Mouse (Mus musculus): Measurements from ENCODE around the gene Olfr15. TPM values are rescaled to one million over a fixed set of nuclear protein-coding genes. Genes with fewer than 3 reads are reported as not detected.

Gene Olfr15
- polyA plus RNA-seq, 1 experiment from 2014 or later, result not detected

DNA sequence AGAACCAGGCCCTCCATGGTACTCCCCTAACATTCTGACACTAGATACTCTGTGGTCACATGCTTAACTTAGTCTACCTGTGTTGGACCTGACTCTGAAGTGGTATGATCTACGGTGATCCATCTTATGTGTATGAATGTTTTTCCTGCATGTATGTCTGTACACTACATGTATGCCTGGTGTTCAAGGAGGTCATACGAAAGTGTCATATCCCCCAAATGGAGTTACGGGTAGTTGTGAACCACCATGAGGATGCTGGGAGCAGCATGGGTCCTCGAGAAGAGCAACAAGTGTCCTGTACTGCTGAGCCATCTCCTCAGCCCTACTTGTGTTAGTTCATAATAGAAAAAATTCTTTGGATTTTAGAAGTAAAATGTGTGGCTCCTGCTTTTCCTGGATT lies 45.7 kb downstream of the Olfr15 start:
- Histone ChIP-seq H3K9me3 (ENCODE audit: control insufficient read depth, low read length) (no peaks in the 10 kb centered on the region), H3K4me3 (ENCODE audit: control insufficient read depth in 1 of 2, insufficient read depth in 1 of 2, low read depth in 1 of 2, low read length in 2 of 2) (no peak overlapping the region), H3K4me1 (ENCODE audit: control insufficient read depth in 2 of 2, insufficient read depth in 2 of 2, low read length in 2 of 2) (peaks cover 3 to 10% of the 10 kb centered on the region in 2 experiments; a peak in 3 of 4 replicates), H3K36me3 (ENCODE audit: control insufficient read depth, insufficient read depth, low read length) (peaks cover 32% of the 10 kb centered on the region), H3K4me2 (ENCODE audit: low read length) (no peak overlapping the region), H3K27ac (replicated peaks in 1 of 2; ENCODE audit: control insufficient read depth in 1 of 2, insufficient read depth in 1 of 2, low read depth in 2 of 2, low read length in 2 of 2) (no peak overlapping the region), H3K9ac (ENCODE audit: low read length) (no peak overlapping the region), H3K27me3 (ENCODE audit: control insufficient read depth, insufficient read depth, low read length) (no peaks in the 10 kb centered on the region)
- WGBS, result 89% methylated on average over 4 of the region's 4 CpGs
- no peak for ATAC-seq (ENCODE audit: insufficient number of reproducible peaks, insufficient read depth, low FRiP score, low read depth)

DNA sequence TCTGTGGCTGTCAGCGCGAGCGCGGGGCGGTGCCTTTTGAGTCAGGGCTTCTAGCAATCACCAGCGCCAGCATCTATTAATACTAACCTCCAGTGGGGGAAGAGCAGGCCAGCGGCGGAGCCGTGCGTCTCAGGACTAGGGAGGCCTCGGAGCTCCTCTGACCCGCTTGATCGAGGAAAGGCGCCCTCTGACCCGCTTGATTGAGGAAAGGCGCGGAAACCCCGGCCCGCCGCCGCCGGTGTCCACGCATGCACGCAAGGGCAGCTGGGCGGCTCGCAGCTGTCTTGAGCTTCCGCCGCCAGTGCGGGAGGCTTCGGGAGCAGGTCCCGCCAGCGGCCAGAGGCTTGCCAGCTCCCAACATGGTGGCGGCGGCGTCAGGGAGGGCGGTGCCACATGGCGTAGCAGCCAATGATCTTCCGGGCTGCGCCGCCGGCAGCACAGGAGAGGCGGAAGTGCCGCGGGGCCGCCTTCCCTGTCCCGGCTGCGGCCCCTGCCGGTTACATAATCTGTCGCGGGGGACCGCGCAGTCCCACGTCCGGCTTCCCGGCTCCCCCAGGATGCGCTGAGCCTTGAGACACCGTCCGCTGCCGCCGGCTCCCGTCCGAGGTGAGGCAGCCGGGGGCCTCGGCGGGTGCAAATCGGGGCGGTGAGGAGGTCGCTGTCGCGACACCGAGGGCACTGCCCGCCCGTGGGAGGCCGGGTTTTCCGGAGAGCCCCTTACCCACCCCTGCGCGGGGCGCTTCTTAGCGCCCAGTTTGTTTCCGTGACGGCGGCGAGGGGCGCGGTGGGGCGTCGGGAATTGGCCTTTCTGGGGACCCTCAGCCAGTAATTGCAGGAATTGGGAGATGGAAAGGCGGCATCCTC lies 53.8 kb downstream of the Olfr15 start, which contains the start of the genes Zfp597 and Gm20695:
Gene Zfp597, minus strand, starts transcription at position 361 of the 864 bp plus-strand sequence.
Gene Gm20695, plus strand, starts transcription at position 448 of the 864 bp plus-strand sequence.
- Histone ChIP-seq H3K27ac (replicated peaks in 1 of 2; ENCODE audit: control insufficient read depth in 1 of 2, insufficient read depth in 1 of 2, low read depth in 2 of 2, low read length in 2 of 2) (peak within 1 kb of the TSS; percentile 92 to 93), H3K4me3 (ENCODE audit: control insufficient read depth in 1 of 2, insufficient read depth in 1 of 2, low read depth in 1 of 2, low read length in 2 of 2) (peak within 1 kb of the TSS; percentile 84 to 90), H3K27me3 (ENCODE audit: control insufficient read depth, insufficient read depth, low read length) (no peaks in the 10 kb centered on the region), H3K4me1 (ENCODE audit: control insufficient read depth in 2 of 2, insufficient read depth in 2 of 2, low read length in 2 of 2) (peaks cover 3 to 11% of the 10 kb centered on the region in 2 experiments; a peak in 3 of 4 replicates), H3K36me3 (ENCODE audit: control insufficient read depth, insufficient read depth, low read length) (peaks cover 18% of the 10 kb centered on the region; the same call in 1 of the 2 replicates), H3K9ac (ENCODE audit: low read length) (peak within 1 kb of the TSS; percentile 92), H3K9me3 (ENCODE audit: control insufficient read depth, low read length) (no peaks in the 10 kb centered on the region), H3K4me2 (ENCODE audit: low read length) (peak within 1 kb of the TSS; percentile 78)
- WGBS, result under 1% methylated on average over 80 of the region's 88 CpGs
- ATAC-seq (ENCODE audit: insufficient number of reproducible peaks, insufficient read depth, low FRiP score, low read depth), result peak; percentile 99

DNA sequence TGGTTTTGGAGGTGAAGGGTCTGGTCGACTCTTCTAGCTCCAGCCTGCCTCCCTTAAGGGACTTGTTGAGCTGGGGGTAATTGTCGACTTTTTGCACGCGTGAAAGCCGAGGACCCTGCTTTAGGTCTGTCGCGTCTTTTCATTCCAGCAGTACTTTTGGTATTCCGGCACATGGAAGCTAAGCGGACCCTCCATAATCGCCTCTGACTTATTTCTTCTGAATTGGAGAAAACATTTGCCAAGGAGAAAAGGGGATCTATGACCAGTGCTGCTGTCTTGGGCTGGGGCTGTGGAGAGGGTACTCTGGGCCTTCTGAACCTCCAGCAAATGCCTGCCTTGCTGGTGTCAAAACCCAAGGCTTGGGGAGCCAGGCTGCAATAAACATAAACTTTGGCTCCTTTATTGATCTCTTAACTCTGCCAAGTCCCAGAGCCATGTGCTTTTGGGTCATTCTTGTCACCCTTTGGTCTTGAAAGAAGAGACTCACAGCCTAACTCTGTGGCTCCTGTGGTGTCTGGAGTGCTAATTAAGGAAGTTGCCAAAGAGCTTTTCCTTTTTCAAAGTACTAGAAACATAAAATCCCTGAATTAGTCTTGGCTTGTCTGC lies 54.5 kb downstream of the Olfr15 start:
- Histone ChIP-seq H3K27ac (replicated peaks in 1 of 2; ENCODE audit: control insufficient read depth in 1 of 2, insufficient read depth in 1 of 2, low read depth in 2 of 2, low read length in 2 of 2) (peak overlapping the region; percentile 66 to 93), H3K9me3 (ENCODE audit: control insufficient read depth, low read length) (no peaks in the 10 kb centered on the region), H3K4me1 (ENCODE audit: control insufficient read depth in 2 of 2, insufficient read depth in 2 of 2, low read length in 2 of 2) (peaks cover 3 to 11% of the 10 kb centered on the region in 2 experiments; a peak in 3 of 4 replicates), H3K9ac (ENCODE audit: low read length) (peak overlapping the region; percentile 92), H3K4me2 (ENCODE audit: low read length) (peak overlapping the region; percentile 78), H3K36me3 (ENCODE audit: control insufficient read depth, insufficient read depth, low read length) (peaks cover 15% of the 10 kb centered on the region; the same call in 1 of the 2 replicates), H3K4me3 (ENCODE audit: control insufficient read depth in 1 of 2, insufficient read depth in 1 of 2, low read depth in 1 of 2, low read length in 2 of 2) (peak overlapping the region; percentile 84 to 90), H3K27me3 (ENCODE audit: control insufficient read depth, insufficient read depth, low read length) (no peaks in the 10 kb centered on the region)
- ATAC-seq (ENCODE audit: insufficient number of reproducible peaks, insufficient read depth, low FRiP score, low read depth), result no peak
- WGBS, result 2% methylated on average over 10 of the region's 10 CpGs

DNA sequence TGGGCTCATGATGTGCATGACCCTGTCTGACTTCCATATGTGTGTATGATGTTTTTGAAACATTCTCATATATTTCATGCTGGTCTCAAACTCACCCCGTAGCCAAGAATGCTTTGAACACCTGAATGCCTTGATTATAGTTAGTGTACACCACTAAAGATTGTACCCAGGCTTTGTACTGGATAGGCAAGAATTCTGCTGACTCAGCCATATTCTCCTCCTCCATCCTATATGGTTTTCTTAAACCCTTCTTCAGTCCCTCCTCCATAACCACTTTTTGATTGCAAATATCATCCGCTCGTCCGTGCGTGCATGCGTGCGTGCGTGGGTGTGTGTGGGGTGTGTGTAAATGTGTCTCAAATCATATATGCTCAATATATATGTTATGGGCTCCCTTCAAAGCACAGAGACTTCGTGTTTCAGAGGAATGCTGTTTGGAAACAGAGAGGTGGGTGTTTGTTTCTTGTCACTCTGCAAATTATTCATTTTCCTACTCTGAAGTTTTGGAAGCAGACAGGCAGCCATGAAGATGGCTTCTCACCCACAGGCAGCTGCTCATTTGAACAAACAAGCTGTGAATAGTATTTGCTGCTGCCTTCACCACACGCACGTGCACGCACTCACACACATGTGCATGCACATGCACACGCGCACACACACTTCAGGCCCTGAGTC lies 61.1 kb downstream of the Olfr15 start:
- Histone ChIP-seq H3K27me3 (ENCODE audit: control insufficient read depth, insufficient read depth, low read length) (no peaks in the 10 kb centered on the region), H3K4me2 (ENCODE audit: low read length) (no peak overlapping the region), H3K36me3 (ENCODE audit: control insufficient read depth, insufficient read depth, low read length) (peaks cover 14% of the 10 kb centered on the region; the same call in 1 of the 2 replicates), H3K9ac (ENCODE audit: low read length) (no peak overlapping the region), H3K4me3 (ENCODE audit: control insufficient read depth in 1 of 2, insufficient read depth in 1 of 2, low read depth in 1 of 2, low read length in 2 of 2) (no peak overlapping the region), H3K4me1 (ENCODE audit: control insufficient read depth in 2 of 2, insufficient read depth in 2 of 2, low read length in 2 of 2) (peaks cover 10 to 11% of the 10 kb centered on the region in 2 experiments), H3K27ac (replicated peaks in 1 of 2; ENCODE audit: control insufficient read depth in 1 of 2, insufficient read depth in 1 of 2, low read depth in 2 of 2, low read length in 2 of 2) (no peak overlapping the region), H3K9me3 (ENCODE audit: control insufficient read depth, low read length) (no peaks in the 10 kb centered on the region)
- no peak for ATAC-seq (ENCODE audit: insufficient number of reproducible peaks, insufficient read depth, low FRiP score, low read depth)
- 93% methylated on average over 14 of the region's 14 CpGs for WGBS

DNA sequence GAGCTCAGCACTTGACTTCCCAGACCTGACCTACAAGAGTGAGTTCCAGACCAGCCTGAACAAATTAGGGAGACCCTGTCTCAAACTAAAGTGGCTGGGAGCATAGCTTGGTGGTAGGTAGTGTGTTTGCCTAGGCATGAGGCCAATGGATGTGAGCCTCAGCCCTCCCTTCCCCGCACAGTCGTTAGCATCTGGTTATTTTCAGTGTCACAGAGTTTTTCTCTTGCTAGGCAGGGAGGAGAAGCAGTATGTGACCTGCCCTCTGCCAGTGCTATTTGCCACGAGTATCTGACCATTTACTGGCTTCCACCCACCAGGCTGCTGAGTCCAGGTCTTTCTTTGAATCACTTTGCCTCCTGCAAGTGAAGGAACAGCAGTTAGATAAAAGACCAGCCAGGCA lies 63.1 kb downstream of the Olfr15 start:
- peak; percentile 56 for ATAC-seq (ENCODE audit: insufficient number of reproducible peaks, insufficient read depth, low FRiP score, low read depth)
- H3K27me3 ChIP-seq (ENCODE audit: control insufficient read depth, insufficient read depth, low read length), result no peaks in the 10 kb centered on the region
- peaks cover 10 to 11% of the 10 kb centered on the region in 2 experiments for H3K4me1 ChIP-seq (ENCODE audit: control insufficient read depth in 2 of 2, insufficient read depth in 2 of 2, low read length in 2 of 2)
- no peak overlapping the region for H3K4me2 ChIP-seq (ENCODE audit: low read length)
- H3K36me3 ChIP-seq (ENCODE audit: control insufficient read depth, insufficient read depth, low read length), result peaks cover 34% of the 10 kb centered on the region
- H3K27ac ChIP-seq (replicated peaks in 1 of 2; ENCODE audit: control insufficient read depth in 1 of 2, insufficient read depth in 1 of 2, low read depth in 2 of 2, low read length in 2 of 2), result peak overlapping the region; percentile 55 to 82
- no peaks in the 10 kb centered on the region for H3K9me3 ChIP-seq (ENCODE audit: control insufficient read depth, low read length)
- H3K4me3 ChIP-seq (ENCODE audit: control insufficient read depth in 1 of 2, insufficient read depth in 1 of 2, low read depth in 1 of 2, low read length in 2 of 2), result no peak overlapping the region
- 25% methylated on average over 3 of the region's 3 CpGs for WGBS
- H3K9ac ChIP-seq (ENCODE audit: low read length), result no peak overlapping the region

Other genes starting within 250 kb of the Olfr15 start
- not detected in 2 replicates for gene Olfr161, start 239.8 kb upstream of the Olfr15 start, polyA plus RNA-seq (2014; fragmentation: Nextera tagmentation; extraction: Ambion mirVana)
- gene Mefv, start 112.8 kb upstream of the Olfr15 start, polyA plus RNA-seq (2014; fragmentation: Nextera tagmentation; extraction: Ambion mirVana), result not detected in 2 replicates
- gene Zfp263, start 86.8 kb upstream of the Olfr15 start, polyA plus RNA-seq (2014; fragmentation: Nextera tagmentation; extraction: Ambion mirVana), result 18.2 and 21.9 TPM in 2 replicates
- 1.0 and 1.1 TPM in 2 replicates for gene Zfp174, start 16.4 kb downstream of the Olfr15 start, polyA plus RNA-seq (2014; fragmentation: Nextera tagmentation; extraction: Ambion mirVana)
- 39.0 and 40.2 TPM in 2 replicates for gene Naa60, start 41.5 kb downstream of the Olfr15 start, polyA plus RNA-seq (2014; fragmentation: Nextera tagmentation; extraction: Ambion mirVana)
- 6.1 and 7.9 TPM in 2 replicates for gene Zfp597, start 53.7 kb downstream of the Olfr15 start, polyA plus RNA-seq (2014; fragmentation: Nextera tagmentation; extraction: Ambion mirVana)
- 1.7 and 2.0 TPM in 2 replicates for gene Gm20695, start 53.8 kb downstream of the Olfr15 start, polyA plus RNA-seq (2014; fragmentation: Nextera tagmentation; extraction: Ambion mirVana)
- gene 1700037C18Rik, start 77.8 kb downstream of the Olfr15 start, polyA plus RNA-seq (2014; fragmentation: Nextera tagmentation; extraction: Ambion mirVana), result 7.1 and 7.6 TPM in 2 replicates
- gene Cluap1, start 77.9 kb downstream of the Olfr15 start, polyA plus RNA-seq (2014; fragmentation: Nextera tagmentation; extraction: Ambion mirVana), result 13.2 and 17.0 TPM in 2 replicates
- 1.9 and 2.3 TPM in 2 replicates for gene Nlrc3, start 145.8 kb downstream of the Olfr15 start, polyA plus RNA-seq (2014; fragmentation: Nextera tagmentation; extraction: Ambion mirVana)
- 11.0 and 11.2 TPM in 2 replicates for gene Slx4, start 172.9 kb downstream of the Olfr15 start, polyA plus RNA-seq (2014; fragmentation: Nextera tagmentation; extraction: Ambion mirVana)
- gene Dnase1, start 206.1 kb downstream of the Olfr15 start, polyA plus RNA-seq (2014; fragmentation: Nextera tagmentation; extraction: Ambion mirVana), result 4.4 and 4.5 TPM in 2 replicates
- 117 and 122 TPM in 2 replicates for gene Trap1, start 246.9 kb downstream of the Olfr15 start, polyA plus RNA-seq (2014; fragmentation: Nextera tagmentation; extraction: Ambion mirVana)

Measured in heart, embryonic 14.5 days (tissue).